Mouse (Mus musculus): ENCODE data around the gene Cd28.

DNA sequence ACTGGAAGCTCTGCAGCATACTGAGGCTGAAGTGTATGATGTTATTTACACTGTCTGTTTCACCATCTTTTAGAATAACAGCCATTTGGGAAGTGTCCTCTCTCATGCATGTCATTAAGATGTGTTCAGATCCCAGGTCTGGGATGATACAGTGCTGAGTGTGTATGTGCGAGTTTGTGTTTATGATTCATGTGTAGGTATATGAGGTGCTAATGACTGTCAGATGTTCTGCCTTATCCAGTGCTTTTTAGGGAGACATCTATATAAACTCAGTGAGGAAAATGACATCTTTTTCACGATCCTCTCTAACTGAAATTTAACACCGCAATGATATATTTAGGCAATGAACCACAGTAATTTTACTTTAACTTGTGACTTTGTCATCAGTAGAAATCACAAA, 7.0 kb downstream of the Cd28 start:
- TF ChIP-seq CTCF (IDR thresholded peaks at IDR 0.05; ENCODE audit: control insufficient read depth, insufficient read depth, low read length) (no peak), POLR2A (IDR thresholded peaks at IDR 0.05; ENCODE audit: borderline replicate concordance, control insufficient read depth, low read depth, low read length) (no peak)

Data from bone marrow, adult 2 months (tissue).